Mouse (Mus musculus): ENCODE data around the gene Defa34.
"Not testable (repeated sequence)": the region's sequence is repeated elsewhere in the genome, so short reads cannot be mapped to it uniquely, and the experiment has no call there.

Defa34 gene

DNA sequence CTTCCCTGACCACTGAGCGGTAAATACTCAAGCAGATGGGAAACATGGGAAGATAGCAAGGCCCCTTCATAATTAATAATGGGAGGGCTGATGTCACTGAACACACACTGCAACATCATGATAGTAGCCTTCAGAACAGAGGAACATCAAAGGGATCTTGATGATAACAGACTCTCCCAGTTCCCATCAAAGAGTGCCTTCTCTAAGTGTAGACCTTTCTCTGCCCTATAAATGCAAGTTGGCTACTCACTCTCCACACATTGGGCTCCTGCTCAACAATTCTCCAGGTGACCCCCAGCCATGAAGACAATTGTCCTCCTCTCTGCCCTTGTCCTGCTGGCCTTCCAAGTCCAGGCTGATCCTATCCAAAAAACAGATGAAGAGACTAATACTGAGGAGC, at the start of gene Defa34:
Gene Defa34 (plus strand): TSS at position 301 of the 400 bp plus-strand sequence.
- not testable (repeated sequence) for DNase-seq (ENCODE audit: low read depth, low spot score)

DNA sequence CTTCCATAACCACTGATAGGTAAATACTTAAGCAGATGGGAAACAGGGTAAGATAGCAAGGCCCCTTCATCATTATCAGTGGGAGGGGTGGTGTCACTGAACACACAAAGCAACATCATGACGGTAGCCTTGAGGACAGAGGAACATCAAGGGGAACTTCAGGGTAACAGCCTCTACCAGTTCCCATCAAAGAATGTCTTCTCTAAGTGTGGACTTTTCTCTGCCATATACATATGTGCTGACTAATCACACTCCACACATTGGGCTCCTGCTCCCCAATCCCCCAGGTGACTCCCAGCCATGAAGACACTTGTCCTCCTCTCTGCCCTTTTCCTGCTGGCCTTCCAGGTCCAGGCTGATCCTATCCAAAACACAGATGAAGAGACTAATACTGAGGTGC, 47.7 kb upstream of the Defa34 start, which contains the start of gene Defa26:
Gene Defa26 (plus strand): TSS at position 301 of the 400 bp plus-strand sequence.
- DNase-seq (ENCODE audit: low read depth, low spot score) = not testable (repeated sequence)

DNA sequence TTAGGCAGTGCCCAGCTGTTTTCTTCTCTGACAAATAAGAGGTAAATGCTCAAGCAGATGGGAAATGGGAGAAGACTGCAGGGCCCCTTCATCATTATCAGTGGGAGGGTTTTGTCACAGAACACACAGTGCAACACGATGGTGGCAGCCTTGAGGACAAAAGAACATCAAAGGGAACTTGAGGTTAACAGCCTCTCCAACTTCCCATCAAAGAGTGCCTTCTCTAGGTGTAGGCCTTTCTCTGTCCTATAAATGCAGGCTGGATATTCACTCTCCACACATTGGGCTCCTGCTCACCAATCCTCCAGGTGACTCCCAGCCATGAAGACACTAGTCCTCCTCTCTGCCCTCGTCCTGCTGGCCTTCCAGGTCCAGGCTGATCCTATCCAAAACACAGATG, 10.1 kb upstream of the Defa34 start, which contains the start of gene Defa17:
Gene Defa17 (plus strand): TSS at position 301 of the 400 bp plus-strand sequence.
- not testable (repeated sequence) for DNase-seq (ENCODE audit: low read depth, low spot score)

DNA sequence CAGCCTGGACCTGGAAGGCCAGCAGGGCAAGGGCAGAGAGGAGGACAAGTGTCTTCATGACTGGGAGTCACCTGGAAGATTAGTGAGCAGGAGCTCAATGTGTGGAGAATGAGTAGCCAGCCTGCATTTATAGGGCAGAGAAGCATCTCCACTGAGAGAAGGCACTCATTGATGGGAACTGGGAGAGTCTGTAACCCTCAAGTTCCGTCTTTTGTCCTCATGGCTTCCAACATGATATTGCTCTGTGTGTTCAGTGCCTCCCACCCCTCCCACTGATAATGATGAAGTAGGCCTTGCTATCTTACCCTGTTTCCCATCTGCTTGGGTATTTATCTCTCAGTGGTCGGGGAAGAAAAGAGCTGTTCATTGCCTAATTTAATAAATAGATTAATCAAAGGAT, 37.9 kb downstream of the Defa34 start, which contains the start of gene AY761184:
Gene AY761184 (minus strand): TSS at position 101 of the 400 bp plus-strand sequence.
- DNase-seq (ENCODE audit: low read depth, low spot score) = not testable (repeated sequence)
